Mouse (Mus musculus): ENCODE data around the gene Pate1.

Pate1 gene

DNA sequence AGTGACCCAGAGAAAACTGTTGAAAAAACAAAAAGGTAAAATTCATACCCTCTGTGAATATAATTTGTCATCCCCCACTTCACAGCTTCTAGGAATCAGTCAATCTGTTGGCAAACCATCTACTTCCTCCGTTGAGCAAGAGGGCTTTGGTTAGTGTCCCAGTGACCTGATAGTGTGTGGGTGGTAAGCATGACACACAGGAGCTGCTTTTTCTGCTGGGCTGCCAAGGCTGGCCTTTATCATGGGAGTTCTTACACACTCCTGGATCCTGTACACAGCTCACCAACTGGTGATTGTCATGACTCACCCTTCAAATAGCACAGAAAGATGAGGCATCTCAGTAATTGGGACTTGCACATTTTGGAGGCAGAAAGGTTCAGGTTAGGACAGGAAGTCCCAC lies at the start of gene Pate1:
Pate1 (minus strand) TSS at position 378 of the 400 bp plus-strand sequence.
- DNase-seq (ENCODE audit: low spot score) = peak; percentile 5

DNA sequence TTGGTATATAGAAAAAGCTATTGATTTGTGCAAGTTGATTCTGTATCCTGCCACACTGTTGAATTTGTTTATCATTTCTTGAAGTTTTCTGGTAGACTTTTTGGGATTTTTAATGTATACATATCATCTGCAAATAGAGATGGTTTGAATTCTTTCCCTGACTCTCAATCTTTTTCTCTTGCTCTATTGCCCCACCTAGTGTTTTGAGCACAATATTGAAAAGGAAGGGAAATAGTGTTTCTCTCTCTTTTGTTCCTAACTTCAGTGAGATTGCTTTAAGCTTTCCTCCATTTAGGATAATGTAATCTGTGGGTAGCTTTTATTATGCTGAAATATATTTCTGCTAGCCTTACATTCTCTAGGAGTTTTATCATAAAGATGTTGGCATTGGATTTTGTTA lies 20.1 kb upstream of the Pate1 start:
- DNase-seq (ENCODE audit: low spot score) = no peak

DNA sequence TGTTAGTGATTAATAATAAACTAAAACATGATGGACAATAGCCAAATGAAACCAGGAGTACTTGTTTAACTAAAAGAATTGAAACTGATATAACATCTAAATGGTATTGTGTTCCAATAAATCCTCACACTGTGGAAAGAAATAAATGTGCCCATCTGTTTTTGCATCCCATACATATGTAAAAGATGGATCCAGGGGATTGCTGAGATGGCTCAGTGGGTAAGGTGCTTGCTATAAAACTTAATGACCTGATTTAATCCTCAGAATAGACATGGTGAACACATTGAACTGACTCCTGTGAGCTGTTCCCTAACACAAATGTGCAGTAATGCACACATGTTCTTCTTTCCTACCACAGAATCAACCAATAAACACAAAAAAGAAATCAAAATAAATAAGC lies 4.7 kb upstream of the Pate1 start:
- no peak for DNase-seq (ENCODE audit: low spot score)

DNA sequence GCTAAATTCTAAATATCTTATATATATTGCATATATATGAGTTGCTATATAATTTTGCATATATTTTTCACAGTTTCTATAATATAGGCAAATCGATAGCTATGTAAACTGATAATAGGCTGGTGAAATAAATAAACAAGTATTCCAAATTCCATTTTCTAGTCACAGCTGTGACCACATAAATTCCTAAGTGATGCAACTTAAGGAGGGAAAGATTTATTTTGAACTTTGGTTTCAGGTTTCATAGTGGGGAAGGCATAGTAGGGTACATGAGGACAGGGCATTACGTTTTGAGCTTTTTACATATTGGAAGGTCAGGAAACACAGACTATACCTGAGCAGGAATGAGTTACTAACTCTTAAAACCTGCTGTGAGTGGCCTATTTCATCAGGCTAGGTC lies 13.6 kb downstream of the Pate1 start:
- no peak for DNase-seq (ENCODE audit: low spot score)

DNA sequence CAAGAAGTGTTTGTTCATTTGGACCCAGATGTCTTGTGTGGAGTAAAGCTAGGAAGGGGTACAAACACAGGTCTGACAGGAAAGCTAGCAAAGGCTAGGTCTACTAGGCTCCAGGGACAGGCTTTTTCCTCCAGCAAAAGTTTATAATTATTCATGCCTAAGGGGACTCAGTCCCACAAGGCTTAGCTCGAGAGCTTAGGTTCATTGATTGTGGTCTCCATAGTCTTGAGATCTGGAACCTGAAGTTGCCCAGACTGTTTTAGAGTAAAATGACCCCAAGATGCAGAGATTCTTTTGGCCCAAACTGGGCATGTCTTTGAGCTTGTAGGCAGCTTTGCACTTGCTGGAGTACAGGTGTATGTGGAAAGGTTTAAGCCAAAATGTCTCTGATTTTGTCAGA lies 39.1 kb downstream of the Pate1 start, which contains the start of gene Pate3:
Pate3 (minus strand) TSS at position 101 of the 400 bp plus-strand sequence.
- DNase-seq (ENCODE audit: low spot score) = no peak

Data from layer of hippocampus, adult 11-12 months (tissue).